Mouse (Mus musculus) neural tube, embryonic 14.5 days (tissue): ENCODE data around the gene Mapk9. TPM values are rescaled to one million over a fixed set of nuclear protein-coding genes. Genes with fewer than 3 reads are reported as not detected.
"Not testable (repeated sequence)": the region's sequence is repeated elsewhere in the genome, so short reads cannot be mapped to it uniquely, and the experiment has no call there.

Experiments used
- ATAC-seq: fragments of 200-750 bp; cut with Nextera tagmentation; 2 replicates; pipeline ENCODE4 v1.8.0; 2017; ENCODE audit warnings: low read depth, mild to moderate bottlenecking, moderate TSS enrichment, moderate library complexity
- H3K27ac ChIP-seq: fragments of 300-500 bp; sonication (generic); 2 replicates; pipeline ENCODE4 v1.5.1; 2014; ENCODE audit warnings: low read depth, mild to moderate bottlenecking, control low read depth, low read length, moderate library complexity, mixed read lengths
- H3K27me3 ChIP-seq: fragments of 300-500 bp; sonication (generic); 2 replicates; pipeline ENCODE4 v1.6.1; 2014; ENCODE audit warnings: low read length; ENCODE audit not compliant: control insufficient read depth, insufficient read depth
- H3K36me3 ChIP-seq: fragments of 300-500 bp; sonication (generic); 2 replicates; pipeline ENCODE4 v1.6.1; 2014; ENCODE audit warnings: low read length, mixed read lengths; ENCODE audit not compliant: control insufficient read depth, insufficient read depth
- H3K4me1 ChIP-seq: fragments of 300-500 bp; sonication (generic); 2 replicates; pipeline ENCODE4 v1.6.1; 2014; ENCODE audit warnings: low read length; ENCODE audit not compliant: control insufficient read depth, insufficient read depth
- H3K4me2 ChIP-seq: fragments of 300-500 bp; sonication (generic); 2 replicates; pipeline ENCODE4 v1.6.1; 2014; ENCODE audit warnings: mild to moderate bottlenecking, low read depth, low read length, control low read depth
- H3K4me3 ChIP-seq: fragments of 300-500 bp; sonication (generic); 2 replicates; pipeline ENCODE4 v1.5.1; 2014; ENCODE audit warnings: low read depth, low read length, control low read depth, mixed read lengths
- H3K9ac ChIP-seq: fragments of 300-500 bp; sonication (generic); replicated peaks from 2 replicates; pipeline ENCODE4 v1.6.1; 2014; ENCODE audit warnings: low read depth, mild to moderate bottlenecking, control low read depth, low read length, mixed read lengths
- H3K9me3 ChIP-seq: fragments of 300-500 bp; sonication (generic); 2 replicates; pipeline ENCODE4 v1.6.1; 2016; ENCODE audit warnings: low read length; ENCODE audit not compliant: control insufficient read depth
- whole genome bisulfite sequencing: fragments of 180-500 bp; shearing (Covaris S2); extraction: QIAGEN DNeasy Blood & Tissue Kit; methylation state at CpG from one replicate; pipeline ENCODE4 v1.1.7; 2014; 5-methylcytosine and 5-hydroxymethylcytosine counted together
- polyA plus RNA-seq: library from polyadenylated mRNA; unstranded; fragments of >200 nt; fragmentation: Nextera tagmentation; extraction: Ambion mirVana; gene quantifications from 2 replicates; pipeline ENCODE4 v1.2.1, GENCODE M21; 2014

The Mapk9 gene
- polyA plus RNA-seq = 92.3 and 93.2 TPM in 2 replicates

- Histone ChIP-seq H3K27ac (peak within 1 kb of the TSS; percentile 83), H3K9me3 (no peaks in the 10 kb centered on the region), H3K4me1 (peaks cover 19% of the 10 kb centered on the region), H3K9ac (peak within 1 kb of the TSS; percentile 96), H3K36me3 (no peaks in the 10 kb centered on the region), H3K4me2 (peak within 1 kb of the TSS; percentile 71), H3K27me3 (no peaks in the 10 kb centered on the region), H3K4me3 (peak within 1 kb of the TSS; percentile 96)
- under 1% methylated on average over 54 of the region's 68 CpGs for WGBS
- ATAC-seq = peak; percentile 99
Observed at GRCm38 (mm10) chr11:49846401-49847070, at the start of gene Mapk9. TSS of gene Mapk9 (plus strand) at chr11:49846751.

- no peaks in the 10 kb centered on the region; the same call in 1 of the 2 replicates for H3K4me1 ChIP-seq
- no peak for ATAC-seq
Observed at GRCm38 (mm10) chr11:49798931-49799330, 47.6 kb upstream of the Mapk9 start.

DNA sequence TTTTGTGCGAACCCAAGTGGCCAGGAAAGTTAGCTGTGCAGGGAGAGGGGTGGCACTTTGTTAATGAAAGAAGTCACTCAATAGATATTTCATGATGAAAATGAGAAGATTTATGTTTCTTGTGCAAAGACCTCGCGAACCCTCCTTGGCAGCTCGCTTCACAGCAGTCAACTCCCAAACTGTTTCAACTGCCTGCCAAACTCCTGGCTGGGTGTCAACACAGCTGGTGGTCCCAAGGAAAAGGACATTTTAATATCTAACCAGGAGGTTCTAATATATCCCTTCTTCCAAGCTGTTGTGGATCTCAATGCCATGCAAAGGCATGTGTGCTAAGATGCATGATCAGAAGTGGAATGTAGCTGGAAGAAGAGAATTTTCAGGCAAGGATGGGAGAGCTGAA lies 45.0 kb upstream of the Mapk9 start:
- 67% methylated on average over 4 of the region's 4 CpGs for WGBS

More at GRCm38 (mm10) chr11:49798931-49799330, 47.6 kb upstream of the Mapk9 start:
- Histone ChIP-seq H3K9me3 (no peaks in the 10 kb centered on the region), H3K36me3 (no peaks in the 10 kb centered on the region), H3K9ac (no peak overlapping the region), H3K27ac (no peak overlapping the region), H3K27me3 (peaks cover 2% of the 10 kb centered on the region), H3K4me2 (no peak overlapping the region), H3K4me3 (no peak overlapping the region)
- WGBS = 90% methylated on average over 6 of the region's 6 CpGs

GRCm38 (mm10) chr11:49803801-49804200 lies 42.8 kb upstream of the Mapk9 start:
- no peak overlapping the region for H3K9ac ChIP-seq
- H3K4me2 ChIP-seq = no peak overlapping the region
- H3K4me3 ChIP-seq = no peak overlapping the region
- no peaks in the 10 kb centered on the region for H3K9me3 ChIP-seq
- no peaks in the 10 kb centered on the region; the same call in 1 of the 2 replicates for H3K4me1 ChIP-seq
- H3K36me3 ChIP-seq = no peaks in the 10 kb centered on the region
- no peaks in the 10 kb centered on the region for H3K27me3 ChIP-seq
- no peak for ATAC-seq
- 97% methylated on average over 4 of the region's 4 CpGs for WGBS
- H3K27ac ChIP-seq = no peak overlapping the region

More for the DNA sequence above, 45.0 kb upstream of the Mapk9 start:
- Histone ChIP-seq H3K9me3 (no peaks in the 10 kb centered on the region), H3K9ac (no peak overlapping the region), H3K4me1 (no peaks in the 10 kb centered on the region; the same call in 1 of the 2 replicates), H3K27ac (no peak overlapping the region), H3K27me3 (no peaks in the 10 kb centered on the region), H3K4me2 (no peak overlapping the region), H3K36me3 (no peaks in the 10 kb centered on the region), H3K4me3 (no peak overlapping the region)
- no peak for ATAC-seq

DNA sequence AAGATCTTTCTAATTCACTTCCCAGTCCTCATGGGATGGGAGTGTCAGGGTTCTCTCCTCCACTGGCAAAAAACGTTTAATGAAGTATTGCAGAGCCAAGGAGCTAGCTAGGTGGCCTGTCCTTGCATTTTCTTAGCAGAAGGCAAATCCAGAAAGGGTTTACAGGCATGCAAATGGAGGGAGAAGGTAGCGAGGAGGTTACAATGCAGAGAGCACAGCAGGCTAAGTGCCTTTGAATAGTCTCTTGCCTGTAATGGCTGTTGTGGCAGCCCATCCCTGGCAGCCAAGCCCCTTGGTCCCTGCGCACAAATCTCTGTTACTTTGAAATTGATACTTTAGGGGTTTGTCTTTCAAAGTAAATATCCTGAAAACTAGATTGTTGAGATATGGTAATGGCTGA lies 40.3 kb upstream of the Mapk9 start:
- H3K9me3 ChIP-seq = no peaks in the 10 kb centered on the region
- WGBS = 16% methylated on average over 3 of the region's 3 CpGs

DNA sequence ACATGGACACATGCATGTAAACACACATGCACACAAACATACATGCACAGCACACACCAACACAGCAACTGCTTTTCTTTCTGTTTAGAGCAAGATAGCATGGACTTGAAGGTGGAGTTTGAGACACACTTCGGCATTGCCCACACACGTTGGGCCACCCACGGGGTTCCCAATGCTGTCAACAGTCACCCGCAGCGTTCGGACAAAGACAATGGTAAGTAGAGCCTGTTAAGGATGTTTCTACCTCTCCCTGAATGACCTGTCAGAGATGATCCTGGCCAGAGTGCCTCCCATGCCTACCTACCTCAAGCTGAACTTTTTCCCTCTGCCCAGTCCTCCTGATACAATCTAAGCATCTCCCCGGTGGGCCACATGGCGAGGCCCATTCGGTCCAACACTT lies 37.6 kb upstream of the Mapk9 start:
- Histone ChIP-seq H3K4me3 (no peak overlapping the region), H3K27ac (no peak overlapping the region), H3K9ac (no peak overlapping the region), H3K4me1 (no peaks in the 10 kb centered on the region), H3K36me3 (no peaks in the 10 kb centered on the region), H3K27me3 (no peaks in the 10 kb centered on the region), H3K4me2 (no peak overlapping the region), H3K9me3 (no peaks in the 10 kb centered on the region)
- 92% methylated on average over 9 of the region's 9 CpGs for WGBS
- ATAC-seq = no peak

More for the DNA sequence above, 40.3 kb upstream of the Mapk9 start:
- Histone ChIP-seq H3K27me3 (no peaks in the 10 kb centered on the region), H3K4me2 (no peak overlapping the region), H3K4me3 (no peak overlapping the region), H3K27ac (no peak overlapping the region), H3K9ac (no peak overlapping the region), H3K4me1 (no peaks in the 10 kb centered on the region; the same call in 1 of the 2 replicates), H3K36me3 (no peaks in the 10 kb centered on the region)
- ATAC-seq = no peak

- H3K27ac ChIP-seq, H3K4me1 ChIP-seq, H3K36me3 ChIP-seq, H3K27me3 ChIP-seq, H3K4me3 ChIP-seq, H3K9me3 ChIP-seq, H3K9ac ChIP-seq, H3K4me2 ChIP-seq, ATAC-seq: not testable (repeated sequence)
- 88% methylated on average over 7 of the region's 7 CpGs for WGBS
Observed at GRCm38 (mm10) chr11:49810696-49811095, 35.9 kb upstream of the Mapk9 start.

GRCm38 (mm10) chr11:49811099-49811541 lies 35.4 kb upstream of the Mapk9 start:
- Histone ChIP-seq H3K4me2 (no peak overlapping the region), H3K9me3 (no peaks in the 10 kb centered on the region), H3K36me3 (no peaks in the 10 kb centered on the region), H3K4me1 (no peaks in the 10 kb centered on the region), H3K27ac (no peak overlapping the region; the same call in 1 of the 2 replicates), H3K9ac (no peak overlapping the region), H3K27me3 (no peaks in the 10 kb centered on the region), H3K4me3 (no peak overlapping the region)
- no peak for ATAC-seq
- 88% methylated on average over 8 of the region's 8 CpGs for WGBS

- Histone ChIP-seq H3K9me3 (no peaks in the 10 kb centered on the region), H3K27me3 (no peaks in the 10 kb centered on the region), H3K4me3 (no peak overlapping the region), H3K36me3 (no peaks in the 10 kb centered on the region), H3K27ac (no peak overlapping the region), H3K4me2 (no peak overlapping the region), H3K4me1 (no peaks in the 10 kb centered on the region), H3K9ac (no peak overlapping the region)
- 89% methylated on average over 8 of the region's 8 CpGs for WGBS
- no peak for ATAC-seq
Observed at GRCm38 (mm10) chr11:49811879-49812278, 34.7 kb upstream of the Mapk9 start.
